Mouse (Mus musculus) neural tube, embryonic 13.5 days (tissue): ENCODE measurements around the gene Kcnmb1. TPM values are rescaled to one million over a fixed set of nuclear protein-coding genes. Genes with fewer than 3 reads are reported as not detected.

Source experiments
- ATAC-seq: fragments of 200-750 bp; cut with Nextera tagmentation; 2 replicates; pipeline ENCODE4 v1.8.0; 2017; ENCODE audit warnings: low read depth, mild to moderate bottlenecking, moderate TSS enrichment, moderate library complexity
- H3K27ac ChIP-seq: fragments of 300-500 bp; sonication (generic); replicated peaks from 2 replicates; pipeline ENCODE4 v1.5.1; 2015; ENCODE audit warnings: moderate library complexity, mild to moderate bottlenecking, inconsistent platforms
- H3K27me3 ChIP-seq: fragments of 300-500 bp; sonication (generic); 2 replicates; pipeline ENCODE4 v1.6.1; 2015; ENCODE audit warnings: mild to moderate bottlenecking, inconsistent platforms
- H3K36me3 ChIP-seq: fragments of 300-500 bp; sonication (generic); 2 replicates; pipeline ENCODE4 v1.6.1; 2015; ENCODE audit warnings: mild to moderate bottlenecking, inconsistent platforms
- H3K4me1 ChIP-seq: fragments of 300-500 bp; sonication (generic); replicated peaks from 2 replicates; pipeline ENCODE4 v1.6.1; 2015; ENCODE audit warnings: inconsistent platforms
- H3K4me2 ChIP-seq: fragments of 300-500 bp; sonication (generic); 2 replicates; pipeline ENCODE4 v1.6.1; 2015; ENCODE audit warnings: inconsistent platforms, mild to moderate bottlenecking, moderate library complexity
- H3K4me3 ChIP-seq: fragments of 300-500 bp; sonication (generic); 2 replicates; pipeline ENCODE4 v1.5.1; 2015; ENCODE audit warnings: mild to moderate bottlenecking, inconsistent platforms
- H3K9ac ChIP-seq: fragments of 300-500 bp; sonication (generic); 2 replicates; pipeline ENCODE4 v1.6.1; 2015; ENCODE audit warnings: moderate library complexity, mild to moderate bottlenecking, inconsistent platforms
- H3K9me3 ChIP-seq: fragments of 300-500 bp; sonication (generic); 2 replicates; pipeline ENCODE4 v1.6.1; 2016; ENCODE audit warnings: inconsistent platforms
- WGBS: fragments of 180-500 bp; shearing (Covaris S2); methylation state at CpG from one replicate; pipeline ENCODE4 v1.1.7; 2015; 5-methylcytosine and 5-hydroxymethylcytosine counted together
- polyA plus RNA-seq: library from polyadenylated mRNA; unstranded; fragments of >200 nt; fragmentation: Nextera tagmentation; extraction: Ambion mirVana; gene quantifications from 2 replicates; pipeline ENCODE4 v1.2.1, GENCODE M21; 2015

Gene Kcnmb1
- 0.45 and 0.85 TPM in 2 replicates for polyA plus RNA-seq

- no peak; the same call in 1 of the 2 replicates for ATAC-seq
These were observed at the start of gene Kcnmb1 for GRCm38 (mm10) chr11:33962688-33963407. Gene Kcnmb1, plus strand, starts transcription at chr11:33963013.

GRCm38 (mm10) chr11:33913061-33913460 lies 49.8 kb upstream of the Kcnmb1 start:
- H3K27ac ChIP-seq = no peak overlapping the region
- peaks cover 35% of the 10 kb centered on the region for H3K4me1 ChIP-seq
- no peak overlapping the region for H3K4me2 ChIP-seq
- H3K36me3 ChIP-seq = no peaks in the 10 kb centered on the region
- no peak overlapping the region for H3K4me3 ChIP-seq
- 82% methylated on average over 7 of the region's 7 CpGs for WGBS
- no peak overlapping the region for H3K9ac ChIP-seq
- H3K27me3 ChIP-seq = peaks cover under 1% of the 10 kb centered on the region
- no peak for ATAC-seq
- H3K9me3 ChIP-seq = 0 out of 2 replicates have a peak, but pooled peaks cover 3% of the 10 kb centered on the region

More at GRCm38 (mm10) chr11:33962688-33963407, at the start of gene Kcnmb1:
- WGBS = 34% methylated on average over 6 of the region's 6 CpGs
- Histone ChIP-seq H3K9me3 (no peaks in the 10 kb centered on the region), H3K4me2 (no peak within 1 kb of the TSS), H3K9ac (no peak within 1 kb of the TSS), H3K4me3 (no peak within 1 kb of the TSS), H3K36me3 (no peaks in the 10 kb centered on the region), H3K27ac (no peak within 1 kb of the TSS), H3K27me3 (no peaks in the 10 kb centered on the region), H3K4me1 (peaks cover 4% of the 10 kb centered on the region; the same call in 1 of the 2 replicates)

- ATAC-seq = no peak
- H3K27me3 ChIP-seq = peaks cover 12% of the 10 kb centered on the region
- H3K9ac ChIP-seq = no peak overlapping the region
- H3K4me2 ChIP-seq = no peak overlapping the region
- H3K9me3 ChIP-seq = 0 out of 2 replicates have a peak, but pooled peaks cover 3% of the 10 kb centered on the region
- no peaks in the 10 kb centered on the region for H3K36me3 ChIP-seq
- 64% methylated on average over 12 of the region's 12 CpGs for WGBS
- H3K27ac ChIP-seq = no peak overlapping the region
- peaks cover 35% of the 10 kb centered on the region for H3K4me1 ChIP-seq
- no peak overlapping the region for H3K4me3 ChIP-seq
These were observed 48.6 kb upstream of the Kcnmb1 start for GRCm38 (mm10) chr11:33914216-33914615.

- H3K36me3 ChIP-seq = no peaks in the 10 kb centered on the region
- no peaks in the 10 kb centered on the region for H3K9me3 ChIP-seq
- H3K4me3 ChIP-seq = no peak overlapping the region
- no peak overlapping the region for H3K4me2 ChIP-seq
- H3K27me3 ChIP-seq = peaks cover 30% of the 10 kb centered on the region
- no peak overlapping the region for H3K9ac ChIP-seq
- no peak overlapping the region for H3K27ac ChIP-seq
- peak; percentile 78 for ATAC-seq
- 23% methylated on average over 6 of the region's 6 CpGs for WGBS
- H3K4me1 ChIP-seq = peaks cover 33% of the 10 kb centered on the region
These were observed 45.2 kb upstream of the Kcnmb1 start for GRCm38 (mm10) chr11:33917574-33917973.

DNA sequence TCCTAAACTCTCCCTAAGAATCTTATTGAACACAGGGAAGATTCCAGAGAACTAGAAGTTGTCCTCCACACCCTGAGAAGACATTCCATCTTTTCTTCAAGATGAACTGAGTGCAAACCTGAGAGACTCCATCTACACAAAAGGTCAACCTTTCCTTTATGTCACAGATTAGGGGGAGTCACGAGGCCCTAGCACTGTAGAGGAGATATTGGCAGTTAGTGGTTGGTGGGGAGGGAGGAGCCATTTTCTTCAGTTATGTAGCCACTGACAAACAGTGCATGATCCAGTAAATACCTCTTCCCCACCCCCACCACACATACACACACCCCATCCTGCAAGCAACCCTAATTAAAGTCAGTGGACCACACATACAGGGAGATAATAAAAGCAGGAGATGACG lies 44.4 kb upstream of the Kcnmb1 start:
- WGBS = 42% methylated on average over 2 of the region's 2 CpGs
- no peaks in the 10 kb centered on the region for H3K36me3 ChIP-seq
- peaks cover 32% of the 10 kb centered on the region for H3K27me3 ChIP-seq
- peaks cover 24% of the 10 kb centered on the region; the same call in 1 of the 2 replicates for H3K4me1 ChIP-seq
- no peaks in the 10 kb centered on the region for H3K9me3 ChIP-seq
- H3K9ac ChIP-seq = no peak overlapping the region
- no peak for ATAC-seq
- H3K4me3 ChIP-seq = no peak overlapping the region
- H3K27ac ChIP-seq = no peak overlapping the region
- H3K4me2 ChIP-seq = no peak overlapping the region

DNA sequence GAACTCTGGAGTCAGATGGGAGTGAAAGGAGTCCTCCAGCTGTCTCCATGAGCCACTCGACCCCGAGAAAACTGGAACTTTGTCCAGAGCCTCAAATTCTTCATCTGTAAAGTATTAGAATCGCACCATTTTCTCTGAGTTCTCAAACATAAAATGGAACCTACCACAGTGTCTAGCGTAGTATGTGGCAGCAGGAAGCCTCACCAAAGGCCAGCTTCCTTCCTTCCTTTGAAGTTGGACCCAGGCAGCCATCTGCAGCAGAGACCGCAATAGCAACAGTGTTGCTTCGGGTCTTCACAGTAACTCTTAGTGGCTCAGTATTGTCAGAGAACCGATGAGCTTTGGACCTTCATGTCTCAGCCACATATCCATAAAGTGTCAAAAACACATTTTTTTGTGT lies 43.0 kb upstream of the Kcnmb1 start:
- Histone ChIP-seq H3K27ac (no peak overlapping the region), H3K4me1 (peaks cover 16% of the 10 kb centered on the region; the same call in 1 of the 2 replicates), H3K27me3 (peaks cover 44% of the 10 kb centered on the region), H3K4me2 (no peak overlapping the region), H3K9ac (no peak overlapping the region), H3K4me3 (no peak overlapping the region), H3K36me3 (no peaks in the 10 kb centered on the region), H3K9me3 (no peaks in the 10 kb centered on the region)
- no peak for ATAC-seq
- 78% methylated on average over 7 of the region's 7 CpGs for WGBS

DNA sequence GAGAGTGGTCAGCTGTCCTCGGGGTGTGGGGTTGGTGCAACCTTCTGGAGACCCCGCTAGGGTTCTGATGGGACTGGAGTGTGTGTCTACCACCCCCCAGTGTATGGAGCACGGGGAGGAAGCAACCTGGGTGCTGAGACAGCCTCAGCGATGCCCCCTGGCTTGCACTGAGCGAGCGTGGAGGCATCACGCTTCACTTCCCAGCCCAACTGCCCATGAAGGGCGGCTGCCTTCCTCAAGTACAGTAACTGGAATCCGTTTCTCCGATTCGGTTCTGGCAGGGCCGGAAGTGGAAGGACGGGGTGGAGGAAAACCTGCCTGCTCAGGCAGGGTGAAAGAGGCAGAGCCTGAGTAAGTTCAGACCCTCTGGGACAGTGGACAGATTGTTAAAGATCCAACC lies 41.4 kb upstream of the Kcnmb1 start:
- Histone ChIP-seq H3K4me2 (no peak overlapping the region), H3K4me1 (peaks cover 26% of the 10 kb centered on the region; the same call in 1 of the 2 replicates), H3K9me3 (no peaks in the 10 kb centered on the region), H3K27me3 (peaks cover 48% of the 10 kb centered on the region), H3K4me3 (no peak overlapping the region), H3K9ac (no peak overlapping the region), H3K36me3 (no peaks in the 10 kb centered on the region), H3K27ac (no peak overlapping the region)
- 62% methylated on average over 13 of the region's 13 CpGs for WGBS
- no peak for ATAC-seq

- Histone ChIP-seq H3K27me3 (peaks cover 56% of the 10 kb centered on the region), H3K9me3 (no peaks in the 10 kb centered on the region), H3K36me3 (no peaks in the 10 kb centered on the region), H3K27ac (no peak overlapping the region), H3K9ac (no peak overlapping the region), H3K4me1 (peaks cover 25% of the 10 kb centered on the region; the same call in 1 of the 2 replicates), H3K4me3 (no peak overlapping the region), H3K4me2 (no peak overlapping the region)
- no peak for ATAC-seq
- WGBS = 80% methylated on average over 3 of the region's 3 CpGs
These were observed 39.8 kb upstream of the Kcnmb1 start for GRCm38 (mm10) chr11:33923031-33923430.

- WGBS = 56% methylated on average over 8 of the region's 8 CpGs
- H3K4me2 ChIP-seq = no peak overlapping the region
- no peak for ATAC-seq
These were observed 37.0 kb upstream of the Kcnmb1 start for GRCm38 (mm10) chr11:33925778-33926177.

DNA sequence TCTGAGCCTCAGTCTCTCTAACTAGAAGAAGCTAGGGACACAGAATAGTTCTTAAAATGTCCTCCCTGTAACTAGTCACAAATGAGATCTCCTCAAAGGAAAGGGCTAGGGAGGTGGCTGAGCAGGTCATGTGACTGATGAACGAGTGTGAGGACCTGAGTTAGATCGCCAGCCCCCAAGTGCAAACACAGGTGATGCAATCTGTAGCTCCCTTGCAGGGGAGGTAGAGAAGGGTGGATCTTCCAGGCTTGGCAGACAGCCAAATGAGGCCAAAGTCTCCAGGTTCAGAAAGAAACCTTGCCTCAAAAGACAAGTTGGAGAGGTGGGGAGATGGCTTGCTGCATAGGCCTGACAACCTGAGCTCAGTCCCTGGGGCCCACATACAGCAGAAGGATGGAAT lies 36.3 kb upstream of the Kcnmb1 start:
- Histone ChIP-seq H3K36me3 (no peaks in the 10 kb centered on the region), H3K9ac (no peak overlapping the region), H3K27ac (no peak overlapping the region), H3K4me3 (no peak overlapping the region), H3K27me3 (peaks cover 35% of the 10 kb centered on the region), H3K4me2 (no peak overlapping the region), H3K4me1 (peaks cover 35% of the 10 kb centered on the region), H3K9me3 (no peaks in the 10 kb centered on the region)
- ATAC-seq = no peak
- WGBS = 72% methylated on average over 2 of the region's 2 CpGs

More at GRCm38 (mm10) chr11:33925778-33926177, 37.0 kb upstream of the Kcnmb1 start:
- Histone ChIP-seq H3K27me3 (peaks cover 38% of the 10 kb centered on the region), H3K9ac (no peak overlapping the region), H3K4me3 (no peak overlapping the region), H3K36me3 (no peaks in the 10 kb centered on the region), H3K4me1 (peaks cover 39% of the 10 kb centered on the region), H3K9me3 (no peaks in the 10 kb centered on the region), H3K27ac (0 out of 2 replicates have a peak overlapping the region, but pooled peaks have one; percentile 14)

- WGBS = 62% methylated on average over 6 of the region's 6 CpGs
- H3K9ac ChIP-seq = no peak overlapping the region
- no peaks in the 10 kb centered on the region for H3K9me3 ChIP-seq
- H3K27ac ChIP-seq = no peak overlapping the region
- H3K4me2 ChIP-seq = no peak overlapping the region
- no peaks in the 10 kb centered on the region for H3K36me3 ChIP-seq
- H3K4me1 ChIP-seq = peaks cover 35% of the 10 kb centered on the region
- H3K4me3 ChIP-seq = no peak overlapping the region
- no peak for ATAC-seq
- H3K27me3 ChIP-seq = peaks cover 33% of the 10 kb centered on the region
These were observed 35.5 kb upstream of the Kcnmb1 start for GRCm38 (mm10) chr11:33927321-33927720.

DNA sequence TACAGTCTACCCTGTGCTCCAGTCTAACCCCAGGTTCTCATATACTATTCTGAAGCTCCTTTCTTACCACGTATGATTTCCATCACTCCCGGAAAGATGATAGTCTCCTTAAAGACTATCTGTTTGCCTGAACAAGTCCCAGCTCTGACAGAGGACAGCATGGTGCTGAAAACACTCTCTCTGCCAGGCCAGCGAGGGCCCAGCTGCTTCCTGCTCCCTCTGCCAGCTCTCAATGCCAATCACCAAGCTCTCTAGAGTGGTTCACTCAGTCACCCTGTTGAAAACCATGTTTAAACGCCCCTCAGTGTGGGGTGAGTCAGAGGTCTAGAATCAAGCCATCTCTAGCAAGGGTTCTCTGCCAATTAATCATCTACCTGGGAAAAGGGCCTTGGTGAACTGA lies 35.0 kb upstream of the Kcnmb1 start:
- WGBS = 79% methylated on average over 4 of the region's 4 CpGs
- Histone ChIP-seq H3K4me3 (no peak overlapping the region), H3K4me1 (peaks cover 40% of the 10 kb centered on the region), H3K36me3 (no peaks in the 10 kb centered on the region), H3K9me3 (no peaks in the 10 kb centered on the region), H3K27me3 (peaks cover 31% of the 10 kb centered on the region), H3K9ac (no peak overlapping the region), H3K4me2 (no peak overlapping the region), H3K27ac (no peak overlapping the region)
- ATAC-seq = no peak
